Mouse (Mus musculus) embryonic facial prominence, embryonic 11.5 days (tissue): ENCODE results near the gene Slc25a43. TPM values are rescaled to one million over a fixed set of nuclear protein-coding genes. Genes with fewer than 3 reads are reported as not detected.

Source experiments
- ATAC-seq: fragments of 200-750 bp; cut with Nextera tagmentation; replicated peaks from 2 replicates; pipeline ENCODE4 v1.8.0; 2017; ENCODE audit warnings: low read depth; ENCODE audit not compliant: insufficient number of reproducible peaks, low FRiP score, low TSS enrichment
- DNase-seq: peaks from one replicate; pipeline ENCODE4 v3.0.0-alpha.2; 2015; ENCODE audit warnings: low spot score
- H3K27ac ChIP-seq: fragments of 300-500 bp; sonication (generic); replicated peaks from 2 replicates; pipeline ENCODE4 v1.5.1; 2014; ENCODE audit warnings: mild to moderate bottlenecking, low read depth, low read length, control low read depth
- H3K27me3 ChIP-seq: fragments of 300-500 bp; sonication (generic); 2 replicates; pipeline ENCODE4 v1.6.1; 2014; ENCODE audit warnings: mild to moderate bottlenecking, low read length, moderate library complexity, mixed read lengths; ENCODE audit not compliant: control insufficient read depth, insufficient read depth
- H3K36me3 ChIP-seq: fragments of 300-500 bp; sonication (generic); replicated peaks from 2 replicates; pipeline ENCODE4 v1.6.1; 2014; ENCODE audit warnings: low read depth, mild to moderate bottlenecking, low read length, moderate library complexity, mixed read lengths; ENCODE audit not compliant: control insufficient read depth, insufficient read depth
- H3K4me1 ChIP-seq: fragments of 300-500 bp; sonication (generic); 2 replicates; pipeline ENCODE4 v1.6.1; 2014; ENCODE audit warnings: low read length, mixed read lengths; ENCODE audit not compliant: control insufficient read depth, insufficient read depth
- H3K4me2 ChIP-seq: fragments of 300-500 bp; sonication (generic); 2 replicates; pipeline ENCODE4 v1.6.1; 2014; ENCODE audit warnings: low read depth, mild to moderate bottlenecking, control low read depth, low read length, moderate library complexity
- H3K4me3 ChIP-seq: fragments of 300-500 bp; sonication (generic); 2 replicates; pipeline ENCODE4 v1.5.1; 2014; ENCODE audit warnings: low read depth, low read length, control low read depth
- H3K9ac ChIP-seq: fragments of 300-500 bp; sonication (generic); replicated peaks from 2 replicates; pipeline ENCODE4 v1.6.1; 2014; ENCODE audit warnings: mild to moderate bottlenecking, control low read depth, low read length
- H3K9me3 ChIP-seq: fragments of 300-500 bp; sonication (generic); replicated peaks from 2 replicates; pipeline ENCODE4 v1.6.1; 2016; ENCODE audit warnings: mild to moderate bottlenecking, low read length, inconsistent platforms, mixed read lengths; ENCODE audit not compliant: control insufficient read depth
- WGBS: fragments of 180-500 bp; shearing (Covaris S2); extraction: QIAGEN DNeasy Blood & Tissue Kit; methylation state at CpG from one replicate; pipeline ENCODE4 v1.1.7; 2014; 5-methylcytosine and 5-hydroxymethylcytosine counted together
- polyA plus RNA-seq: library from polyadenylated mRNA; unstranded; fragments of >200 nt; fragmentation: Nextera tagmentation; extraction: Ambion mirVana; gene quantifications from 2 replicates; pipeline ENCODE4 v1.2.1, GENCODE M21; 2014

Slc25a43 gene
- polyA plus RNA-seq, 1 experiment from 2014 or later, result 1.00 TPM

- Histone ChIP-seq H3K9ac (no peak overlapping the region; the same call in 1 of the 2 replicates), H3K27me3 (no peaks in the 10 kb centered on the region), H3K9me3 (no peaks in the 10 kb centered on the region), H3K4me3 (no peak overlapping the region), H3K4me1 (no peaks in the 10 kb centered on the region), H3K4me2 (peak overlapping the region; percentile 26; the same call in 1 of the 2 replicates), H3K36me3 (no peaks in the 10 kb centered on the region), H3K27ac (peak overlapping the region; percentile 59)
- DNase-seq (peak; percentile 82), ATAC-seq (peak; percentile 93)
- WGBS, result 13% methylated on average over 9 of the region's 10 CpGs
Observed at GRCm38 (mm10) chrX:36816953-36817441, 73.5 kb downstream of the Slc25a43 start.

- WGBS, result 59% methylated on average over 4 of the region's 4 CpGs
- ATAC-seq (no peak), DNase-seq (no peak)
- no peak overlapping the region for H3K9ac ChIP-seq
- H3K9me3 ChIP-seq, result no peaks in the 10 kb centered on the region
- no peaks in the 10 kb centered on the region for H3K4me1 ChIP-seq
- no peak overlapping the region for H3K4me3 ChIP-seq
- H3K4me2 ChIP-seq, result no peak overlapping the region
- no peak overlapping the region for H3K27ac ChIP-seq
- no peaks in the 10 kb centered on the region for H3K27me3 ChIP-seq
- H3K36me3 ChIP-seq, result no peaks in the 10 kb centered on the region
Observed at GRCm38 (mm10) chrX:36819575-36819974, 76.1 kb downstream of the Slc25a43 start.

GRCm38 (mm10) chrX:36820201-36820600 lies 76.7 kb downstream of the Slc25a43 start:
- Histone ChIP-seq H3K36me3 (no peaks in the 10 kb centered on the region), H3K9ac (no peak overlapping the region), H3K27ac (no peak overlapping the region), H3K27me3 (no peaks in the 10 kb centered on the region), H3K4me1 (no peaks in the 10 kb centered on the region), H3K4me3 (no peak overlapping the region), H3K9me3 (no peaks in the 10 kb centered on the region), H3K4me2 (no peak overlapping the region)
- DNase-seq (peak; percentile 65), ATAC-seq (no peak)
- WGBS, result 18% methylated on average over 4 of the region's 4 CpGs

GRCm38 (mm10) chrX:36823932-36824711 lies 80.7 kb downstream of the Slc25a43 start:
- DNase-seq, result no peak
- Histone ChIP-seq H3K4me3 (no peak overlapping the region), H3K9ac (no peak overlapping the region), H3K4me2 (no peak overlapping the region), H3K9me3 (no peaks in the 10 kb centered on the region), H3K4me1 (no peaks in the 10 kb centered on the region), H3K27me3 (no peaks in the 10 kb centered on the region), H3K36me3 (no peaks in the 10 kb centered on the region), H3K27ac (no peak overlapping the region)
- ATAC-seq, result no peak
- WGBS, result 80% methylated on average over 10 of the region's 10 CpGs

- 73% methylated on average over 2 of the region's 2 CpGs for WGBS
- ATAC-seq, result no peak
- Histone ChIP-seq H3K36me3 (no peaks in the 10 kb centered on the region), H3K4me2 (no peak overlapping the region), H3K9ac (no peak overlapping the region), H3K9me3 (no peaks in the 10 kb centered on the region), H3K27ac (no peak overlapping the region), H3K4me1 (no peaks in the 10 kb centered on the region), H3K27me3 (no peaks in the 10 kb centered on the region), H3K4me3 (no peak overlapping the region)
- no peak for DNase-seq
Observed at GRCm38 (mm10) chrX:36825032-36825431, 81.6 kb downstream of the Slc25a43 start.

Other genes with a start within 250 kb of the Slc25a43 start
- 442 and 449 TPM in 2 replicates for gene Pgrmc1, start 145.5 kb upstream of the Slc25a43 start, polyA plus RNA-seq
- 2.5 and 3.1 TPM in 2 replicates for gene Akap17b, start 98.3 kb upstream of the Slc25a43 start, polyA plus RNA-seq
- gene Slc25a5, start 52.0 kb downstream of the Slc25a43 start, polyA plus RNA-seq, result 585 and 587 TPM in 2 replicates
- 136 and 139 TPM in 2 replicates for gene Ube2a, start 130.2 kb downstream of the Slc25a43 start, polyA plus RNA-seq
- 45.1 and 53.3 TPM in 2 replicates for gene C330007P06Rik, start 130.5 kb downstream of the Slc25a43 start, polyA plus RNA-seq
- 2.9 and 3.4 TPM in 2 replicates for gene Nkrf, start 159.2 kb downstream of the Slc25a43 start, polyA plus RNA-seq
- 57.0 and 59.2 TPM in 2 replicates for gene Sept6, start 248.1 kb downstream of the Slc25a43 start, polyA plus RNA-seq